Mouse (Mus musculus): ENCODE results near the gene Pard6b.

The Pard6b gene

GRCm38 (mm10) chr2:168145437-168145836 lies 64.6 kb downstream of the Pard6b start:
- peak; percentile 36 for DNase-seq

DNA sequence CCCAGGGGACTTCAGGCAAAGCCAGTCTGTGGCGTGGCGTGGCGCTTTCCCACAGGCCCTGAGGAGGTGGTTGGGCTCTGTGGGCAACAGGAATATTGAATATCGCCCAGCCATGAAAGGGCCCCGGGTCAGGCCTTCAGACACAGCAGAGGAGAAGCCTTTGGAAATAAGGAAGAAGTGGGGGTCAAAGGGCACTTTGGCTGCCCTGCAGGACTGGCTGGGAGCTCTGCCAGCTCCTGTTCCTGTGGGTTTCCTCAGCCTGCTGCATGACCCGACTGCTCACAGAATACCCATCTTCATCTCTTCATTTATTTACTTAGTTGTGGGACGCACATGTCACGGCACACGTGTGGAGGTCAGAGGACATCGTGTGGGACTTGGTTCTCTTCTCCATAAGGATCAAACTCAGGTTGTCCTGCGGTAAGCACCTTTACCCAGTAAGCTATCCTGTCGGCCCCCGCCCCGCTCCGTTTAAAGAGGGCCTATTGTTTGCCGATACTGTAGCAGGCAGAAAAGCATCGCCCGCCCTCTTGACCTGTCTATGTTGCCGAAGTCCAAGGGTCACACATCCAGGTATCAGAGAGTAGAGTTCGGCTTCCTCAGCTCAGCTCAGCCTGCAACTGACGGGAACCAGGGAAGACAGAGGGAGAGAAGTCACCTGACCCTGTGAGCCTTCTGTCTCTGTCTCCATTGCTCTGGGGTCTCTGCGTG lies 67.1 kb downstream of the Pard6b start:
- DNase-seq, result no peak

GRCm38 (mm10) chr2:168149241-168149640 lies 68.4 kb downstream of the Pard6b start:
- no peak for DNase-seq

Data from lung, postnatal 10 days (tissue).